Mouse (Mus musculus): Measurements from ENCODE around the gene Pdzd8.

DNA sequence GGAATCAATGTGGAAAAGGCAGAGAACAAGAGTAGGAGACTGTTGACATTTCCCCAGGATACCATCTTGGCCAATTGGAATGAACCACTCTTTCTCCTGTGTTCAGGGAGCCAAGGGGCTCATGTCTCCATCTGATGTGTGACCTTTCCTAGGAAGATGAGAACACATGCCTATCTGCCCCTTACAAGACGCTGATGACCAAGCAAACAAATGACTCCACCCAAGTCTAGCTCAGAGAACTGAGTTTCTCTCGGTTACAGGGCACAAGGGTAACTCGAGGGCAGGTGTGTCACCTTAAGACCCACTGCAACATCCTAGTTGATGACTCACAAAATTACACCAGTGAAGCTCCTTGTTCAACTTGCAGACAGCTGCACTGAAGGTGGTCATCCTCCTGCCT lies 18.1 kb upstream of the Pdzd8 start:
- TF ChIP-seq CTCF (IDR thresholded peaks at IDR 0.05; ENCODE audit: insufficient read depth, low read length) (no peak), POLR2A (IDR thresholded peaks at IDR 0.05; ENCODE audit: borderline replicate concordance, extremely low read depth, low read depth, low read length) (no peak)

All from lung, adult 2 months (tissue).